Mouse (Mus musculus) forebrain, embryonic 11.5 days (tissue): Measurements from ENCODE around the gene Rasgrf2. TPM values are rescaled to one million over a fixed set of nuclear protein-coding genes. Genes with fewer than 3 reads are reported as not detected.

Source experiments
- ATAC-seq: fragments of 200-750 bp; cut with Nextera tagmentation; replicated peaks from 2 replicates; pipeline ENCODE4 v1.8.0; 2017; ENCODE audit warnings: moderate TSS enrichment; ENCODE audit not compliant: low FRiP score
- DNase-seq: peaks from one replicate; pipeline ENCODE4 v3.0.0-alpha.2; 2017; ENCODE audit warnings: low spot score
- H3K27ac ChIP-seq: fragments of 300-500 bp; sonication (generic); 2 replicates; pipeline ENCODE4 v1.5.1; 2014; ENCODE audit warnings: low read depth, low read length
- H3K27me3 ChIP-seq: fragments of 300-500 bp; sonication (generic); 2 replicates; pipeline ENCODE4 v1.6.1; 2014; ENCODE audit warnings: mild to moderate bottlenecking, low read length, mixed read lengths; ENCODE audit not compliant: control insufficient read depth, insufficient read depth
- H3K36me3 ChIP-seq: fragments of 300-500 bp; sonication (generic); 2 replicates; pipeline ENCODE4 v1.6.1; 2014; ENCODE audit warnings: mild to moderate bottlenecking, low read length, moderate library complexity, mixed read lengths; ENCODE audit not compliant: control insufficient read depth, insufficient read depth
- H3K4me1 ChIP-seq: fragments of 300-500 bp; sonication (generic); replicated peaks from 2 replicates; pipeline ENCODE4 v1.6.1; 2014; ENCODE audit warnings: low read length, mixed read lengths; ENCODE audit not compliant: control insufficient read depth, insufficient read depth
- H3K4me2 ChIP-seq: fragments of 300-500 bp; sonication (generic); 2 replicates; pipeline ENCODE4 v1.6.1; 2014; ENCODE audit warnings: low read depth, mild to moderate bottlenecking, low read length, moderate library complexity, mixed read lengths; ENCODE audit not compliant: severe bottlenecking
- H3K4me3 ChIP-seq: fragments of 300-500 bp; sonication (generic); 2 replicates; pipeline ENCODE4 v1.5.1; 2014; ENCODE audit warnings: low read depth, low read length
- H3K9ac ChIP-seq: fragments of 300-500 bp; sonication (generic); 2 replicates; pipeline ENCODE4 v1.6.1; 2014; ENCODE audit warnings: low read length
- H3K9me3 ChIP-seq: fragments of 300-500 bp; sonication (generic); 2 replicates; pipeline ENCODE4 v1.6.1; 2016; ENCODE audit warnings: low read length, mixed read lengths; ENCODE audit not compliant: control insufficient read depth
- WGBS: fragments of 180-500 bp; shearing (Covaris S2); extraction: QIAGEN DNeasy Blood & Tissue Kit; methylation state at CpG from one replicate; pipeline ENCODE4 v1.1.7; 2014; 5-methylcytosine and 5-hydroxymethylcytosine counted together
- polyA plus RNA-seq: library from polyadenylated mRNA; unstranded; fragments of >200 nt; fragmentation: Nextera tagmentation; extraction: Ambion mirVana; gene quantifications from 2 replicates; pipeline ENCODE4 v1.2.1, GENCODE M21; 2014

The Rasgrf2 gene
- polyA plus RNA-seq, 1 experiment from 2014 or later = 0.08 TPM

- H3K4me2 ChIP-seq = no peak overlapping the region
- no peaks in the 10 kb centered on the region for H3K4me1 ChIP-seq
- H3K36me3 ChIP-seq = no peaks in the 10 kb centered on the region
- ATAC-seq (peak; percentile 73; the same call in 1 of the 2 replicates), DNase-seq (no peak)
- no peaks in the 10 kb centered on the region for H3K9me3 ChIP-seq
- H3K9ac ChIP-seq = no peak overlapping the region
- no peak overlapping the region for H3K4me3 ChIP-seq
- H3K27ac ChIP-seq = no peak overlapping the region
- 59% methylated on average over 7 of the region's 7 CpGs for WGBS
- H3K27me3 ChIP-seq = no peaks in the 10 kb centered on the region
Observed at GRCm38 (mm10) chr13:91985915-91986589, 145.4 kb downstream of the Rasgrf2 start.

- no peak for DNase-seq
- no peak overlapping the region for H3K4me2 ChIP-seq
- no peak for ATAC-seq
- H3K27ac ChIP-seq = no peak overlapping the region
- H3K27me3 ChIP-seq = no peaks in the 10 kb centered on the region
- H3K36me3 ChIP-seq = no peaks in the 10 kb centered on the region
- no peak overlapping the region for H3K4me3 ChIP-seq
- H3K9me3 ChIP-seq = no peaks in the 10 kb centered on the region
- H3K4me1 ChIP-seq = no peaks in the 10 kb centered on the region
- H3K9ac ChIP-seq = no peak overlapping the region
Observed at GRCm38 (mm10) chr13:91985019-91985418, 146.4 kb downstream of the Rasgrf2 start.

- Histone ChIP-seq H3K9ac (no peak overlapping the region), H3K4me3 (no peak overlapping the region), H3K9me3 (no peaks in the 10 kb centered on the region), H3K4me2 (no peak overlapping the region), H3K36me3 (no peaks in the 10 kb centered on the region), H3K27ac (no peak overlapping the region), H3K4me1 (no peaks in the 10 kb centered on the region), H3K27me3 (no peaks in the 10 kb centered on the region)
- ATAC-seq = no peak
- WGBS = 93% methylated on average over 3 of the region's 3 CpGs
- no peak for DNase-seq
Observed at GRCm38 (mm10) chr13:91982080-91982479, 149.4 kb downstream of the Rasgrf2 start.

GRCm38 (mm10) chr13:91981414-91981813, 150.0 kb downstream of the Rasgrf2 start:
- DNase-seq (no peak), ATAC-seq (no peak)
- Histone ChIP-seq H3K36me3 (no peaks in the 10 kb centered on the region), H3K4me3 (no peak overlapping the region), H3K4me2 (no peak overlapping the region), H3K9ac (no peak overlapping the region), H3K27ac (no peak overlapping the region), H3K27me3 (no peaks in the 10 kb centered on the region), H3K4me1 (no peaks in the 10 kb centered on the region), H3K9me3 (no peaks in the 10 kb centered on the region)
- WGBS = 100% methylated on average over 1 of the region's 1 CpGs

GRCm38 (mm10) chr13:91976971-91977370, 154.5 kb downstream of the Rasgrf2 start:
- H3K4me3 ChIP-seq = no peak overlapping the region
- no peaks in the 10 kb centered on the region for H3K27me3 ChIP-seq
- H3K9ac ChIP-seq = no peak overlapping the region
- H3K27ac ChIP-seq = no peak overlapping the region
- 75% methylated on average over 1 of the region's 1 CpGs for whole genome bisulfite sequencing
- ATAC-seq (no peak), DNase-seq (no peak)
- no peaks in the 10 kb centered on the region for H3K9me3 ChIP-seq
- H3K4me1 ChIP-seq = no peaks in the 10 kb centered on the region
- H3K4me2 ChIP-seq = no peak overlapping the region
- no peaks in the 10 kb centered on the region for H3K36me3 ChIP-seq

- Histone ChIP-seq H3K4me1 (no peaks in the 10 kb centered on the region), H3K4me2 (no peak overlapping the region), H3K27ac (no peak overlapping the region), H3K9ac (no peak overlapping the region), H3K4me3 (no peak overlapping the region), H3K27me3 (no peaks in the 10 kb centered on the region), H3K9me3 (no peaks in the 10 kb centered on the region), H3K36me3 (no peaks in the 10 kb centered on the region)
- WGBS = 86% methylated on average over 2 of the region's 2 CpGs
- ATAC-seq (no peak), DNase-seq (no peak)
Observed at GRCm38 (mm10) chr13:91976541-91976940, 154.9 kb downstream of the Rasgrf2 start.

GRCm38 (mm10) chr13:91974154-91974553, 157.3 kb downstream of the Rasgrf2 start:
- Histone ChIP-seq H3K36me3 (no peaks in the 10 kb centered on the region), H3K9me3 (no peaks in the 10 kb centered on the region), H3K4me3 (no peak overlapping the region), H3K9ac (no peak overlapping the region), H3K4me2 (no peak overlapping the region), H3K27me3 (no peaks in the 10 kb centered on the region), H3K4me1 (no peaks in the 10 kb centered on the region), H3K27ac (no peak overlapping the region)
- DNase-seq = no peak
- WGBS = 93% methylated on average over 1 of the region's 1 CpGs
- no peak for ATAC-seq

GRCm38 (mm10) chr13:91971246-91971645, 160.2 kb downstream of the Rasgrf2 start:
- no peak for ATAC-seq
- H3K9ac ChIP-seq = no peak overlapping the region
- no peaks in the 10 kb centered on the region for H3K27me3 ChIP-seq
- H3K27ac ChIP-seq = no peak overlapping the region
- no peaks in the 10 kb centered on the region for H3K9me3 ChIP-seq
- 88% methylated on average over 3 of the region's 3 CpGs for WGBS
- DNase-seq = no peak
- H3K4me1 ChIP-seq = no peaks in the 10 kb centered on the region
- no peaks in the 10 kb centered on the region for H3K36me3 ChIP-seq
- no peak overlapping the region for H3K4me2 ChIP-seq
- no peak overlapping the region for H3K4me3 ChIP-seq

GRCm38 (mm10) chr13:91956474-91956873, 175.0 kb downstream of the Rasgrf2 start:
- Histone ChIP-seq H3K27ac (no peak overlapping the region), H3K36me3 (no peaks in the 10 kb centered on the region), H3K4me2 (no peak overlapping the region), H3K4me3 (no peak overlapping the region), H3K9ac (no peak overlapping the region), H3K27me3 (no peaks in the 10 kb centered on the region), H3K4me1 (no peaks in the 10 kb centered on the region), H3K9me3 (no peaks in the 10 kb centered on the region)
- DNase-seq = no peak
- no peak for ATAC-seq
